Mouse (Mus musculus): ENCODE data around the gene Tacr2.
A peak's percentile ranks its signal among the peaks of the same experiment; 100 is the strongest.

Tacr2 gene

DNA sequence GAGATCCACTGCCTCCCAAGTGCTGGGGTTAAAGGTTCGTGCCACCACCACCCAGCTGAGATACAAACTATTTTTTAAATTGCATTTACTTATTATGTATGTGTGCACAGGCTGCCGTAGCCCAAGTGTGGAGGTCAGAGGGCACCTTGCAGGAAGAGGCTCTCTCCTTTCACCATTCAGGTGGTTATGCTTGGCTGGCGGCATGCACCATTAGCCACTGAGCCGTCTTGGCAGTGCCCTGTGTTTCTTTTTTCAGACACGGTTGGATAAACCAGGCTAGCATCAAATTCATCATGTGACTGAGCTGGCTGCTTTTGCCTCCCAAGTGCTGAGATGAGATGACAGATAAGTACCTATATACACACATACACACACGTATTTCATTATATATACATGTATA, 13.0 kb upstream of the Tacr2 start:
- peak; percentile 63 to 77 for DNase-seq

DNA sequence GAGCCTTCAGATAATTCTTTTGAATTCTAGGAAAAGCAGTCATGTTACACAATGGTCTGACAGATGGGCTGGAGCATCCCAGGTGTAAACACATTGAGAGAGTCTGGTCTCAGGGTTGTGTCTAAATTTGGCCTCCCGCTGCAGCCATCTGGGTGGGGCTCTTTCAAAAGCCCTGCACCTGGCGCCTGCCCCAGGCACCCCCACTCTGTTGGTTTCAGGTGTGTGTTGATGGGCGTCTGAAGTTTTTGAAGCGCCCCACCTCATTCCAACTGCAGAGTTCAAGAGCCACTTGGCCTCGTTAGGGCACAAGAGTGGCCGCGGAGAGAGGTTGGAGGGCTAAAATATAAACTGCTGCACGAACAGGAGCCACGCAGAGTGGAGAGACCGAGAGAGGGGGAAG, 9.9 kb upstream of the Tacr2 start:
- DNase-seq: no peak

DNA sequence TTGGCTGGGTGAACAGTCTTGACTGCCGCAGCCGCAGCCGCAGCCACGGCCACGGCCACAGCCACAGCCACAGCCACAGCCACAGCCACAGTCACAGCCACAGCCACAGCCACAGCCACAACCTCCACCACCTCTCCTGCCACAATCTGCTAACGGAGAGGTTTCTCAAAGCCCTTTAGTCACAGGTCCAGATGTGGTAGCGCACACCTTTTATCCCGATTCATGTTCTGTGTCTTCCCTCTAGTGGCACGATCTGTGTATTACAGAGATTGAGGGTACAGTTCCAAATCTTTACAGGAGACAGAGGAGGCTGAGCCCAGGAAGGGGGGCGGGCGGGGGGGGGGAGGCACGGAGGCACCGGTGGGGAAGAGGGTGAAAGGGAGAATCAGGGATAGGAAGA, 9.3 kb upstream of the Tacr2 start:
- peak; percentile 62 to 66 for DNase-seq

DNA sequence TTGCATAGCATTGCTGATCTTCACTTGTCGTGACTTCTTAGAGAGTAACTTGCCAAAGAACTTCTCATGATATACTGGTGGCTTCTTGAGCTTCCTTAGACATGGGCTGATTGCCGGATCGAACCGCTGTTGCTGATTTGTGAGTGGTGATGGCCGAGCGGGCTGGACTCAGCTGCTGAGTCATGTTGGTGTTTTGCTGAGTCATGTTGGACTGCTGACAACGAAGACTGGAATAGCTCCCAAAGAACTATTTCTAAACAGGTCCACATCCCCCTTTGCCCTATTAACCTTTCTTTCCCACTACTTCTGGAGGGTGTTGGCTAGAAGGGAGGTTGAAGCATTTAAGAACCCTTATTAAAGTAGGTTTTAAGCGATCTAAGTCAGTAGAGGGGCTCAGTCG, 8.2 kb upstream of the Tacr2 start:
- no peak for DNase-seq

DNA sequence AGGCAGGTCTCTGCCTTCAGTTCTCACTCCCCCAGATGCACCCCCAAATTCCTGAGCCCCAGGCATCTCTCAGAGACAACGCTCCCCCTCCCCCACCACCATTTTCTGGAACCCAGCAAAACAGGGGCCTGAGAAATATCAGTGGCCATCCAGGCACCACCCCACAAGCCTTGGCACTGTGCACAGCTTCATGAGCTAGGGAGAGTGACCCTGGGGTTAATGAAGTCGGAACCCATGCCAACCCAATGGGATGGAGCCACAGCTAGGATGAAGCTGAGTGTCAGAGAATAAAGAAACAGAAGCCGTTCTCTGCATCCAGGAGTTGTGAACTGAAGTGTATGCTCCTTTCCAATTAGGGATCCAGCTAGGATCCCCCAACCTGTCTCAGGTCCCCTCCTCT, 5.1 kb upstream of the Tacr2 start:
- DNase-seq: no peak

DNA sequence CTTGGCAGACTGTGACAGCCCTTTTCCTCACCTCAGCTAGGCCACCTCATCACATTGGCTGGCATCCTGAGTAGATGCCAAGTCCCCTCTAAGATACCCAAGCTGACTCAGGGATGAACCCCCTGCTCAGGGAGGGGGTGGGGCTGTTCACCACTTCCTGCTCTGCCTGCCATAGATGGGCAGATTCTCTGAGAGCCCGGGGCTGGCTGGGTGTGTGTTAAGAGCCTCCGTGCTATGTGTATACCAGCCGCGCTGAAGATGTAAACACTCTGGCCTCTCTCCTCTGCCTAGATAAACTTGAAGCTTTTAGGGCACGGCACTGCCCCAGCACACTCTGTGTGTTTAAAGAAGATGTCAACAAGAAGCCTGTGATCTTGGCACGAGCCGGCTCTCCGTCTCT, 4.4 kb upstream of the Tacr2 start:
- DNase-seq: no peak

DNA sequence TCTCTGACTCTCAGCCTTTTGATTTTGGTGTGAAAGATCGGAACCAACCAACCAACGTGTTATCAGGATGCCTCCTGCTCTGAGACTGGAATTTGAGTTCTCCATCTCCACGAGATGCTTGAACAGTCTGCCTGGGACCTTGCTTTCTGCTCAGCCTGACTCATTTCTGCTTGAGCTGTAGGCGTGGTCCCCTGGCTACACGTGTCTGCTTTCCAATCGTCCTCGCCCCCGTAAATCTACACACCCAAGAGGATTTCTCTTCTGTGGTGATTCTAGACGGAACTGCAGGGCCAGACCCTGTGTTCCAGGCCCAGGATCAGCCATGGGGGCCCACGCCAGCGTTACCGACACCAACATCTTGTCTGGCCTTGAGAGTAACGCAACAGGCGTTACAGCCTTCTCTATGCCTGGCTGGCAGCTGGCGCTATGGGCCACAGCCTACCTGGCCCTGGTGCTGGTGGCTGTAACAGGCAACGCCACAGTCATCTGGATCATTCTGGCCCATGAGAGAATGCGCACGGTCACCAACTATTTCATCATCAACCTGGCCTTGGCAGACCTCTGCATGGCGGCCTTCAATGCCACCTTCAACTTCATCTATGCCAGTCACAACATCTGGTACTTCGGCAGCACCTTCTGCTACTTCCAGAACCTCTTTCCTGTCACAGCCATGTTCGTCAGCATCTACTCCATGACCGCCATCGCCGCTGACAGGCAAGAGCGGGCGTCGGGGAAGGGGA, 428 bp downstream of the Tacr2 start:
- no peak for DNase-seq

DNA sequence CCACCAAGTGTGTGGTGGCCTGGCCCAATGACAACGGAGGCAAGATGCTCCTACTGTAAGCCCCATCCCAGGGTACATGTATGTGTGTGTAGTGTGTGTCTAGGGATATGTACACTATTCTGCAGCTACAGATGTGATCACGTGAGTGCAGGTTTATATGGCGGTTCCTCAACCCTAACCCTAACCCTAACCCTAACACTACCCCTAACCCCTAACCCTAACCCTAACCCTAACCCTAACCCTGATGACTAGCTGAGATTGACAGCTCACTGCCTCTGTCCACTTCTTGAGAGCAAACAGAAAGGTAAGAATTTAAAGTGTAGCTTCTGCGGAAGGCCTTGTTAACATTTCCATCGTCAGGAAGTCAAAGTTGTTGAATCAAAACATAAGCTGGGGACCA, 6.1 kb downstream of the Tacr2 start:
- DNase-seq: no peak

DNA sequence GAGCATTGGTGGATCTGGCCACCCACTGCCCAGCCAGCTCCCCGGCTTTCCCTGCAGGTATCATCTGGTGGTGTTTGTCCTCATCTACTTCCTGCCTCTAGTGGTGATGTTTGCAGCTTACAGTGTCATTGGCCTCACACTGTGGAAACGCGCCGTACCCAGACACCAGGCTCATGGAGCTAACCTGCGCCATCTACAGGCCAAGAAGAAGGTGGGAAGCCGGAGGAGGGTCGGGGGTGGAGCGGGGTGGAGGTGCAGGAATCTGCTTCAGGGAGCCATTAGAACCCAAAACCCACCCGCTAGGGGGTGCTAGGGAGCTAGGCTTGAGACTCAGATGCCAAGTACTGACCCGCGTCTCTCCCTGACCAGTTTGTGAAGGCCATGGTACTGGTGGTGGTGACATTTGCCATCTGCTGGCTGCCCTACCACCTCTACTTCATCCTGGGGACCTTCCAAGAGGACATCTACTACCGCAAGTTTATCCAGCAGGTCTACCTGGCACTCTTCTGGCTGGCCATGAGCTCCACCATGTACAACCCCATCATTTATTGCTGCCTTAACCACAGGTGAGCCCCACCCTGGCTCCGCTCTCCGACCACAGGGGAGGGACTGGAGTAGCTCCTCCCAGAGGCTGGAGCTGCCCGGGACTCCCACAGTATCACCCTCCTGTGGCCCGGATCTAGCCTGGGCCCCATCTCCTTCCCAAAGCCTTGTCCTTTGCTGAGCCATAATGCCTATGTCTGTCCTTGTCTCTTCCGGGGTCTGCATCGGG, 9.1 kb downstream of the Tacr2 start:
- peak; percentile 80 to 86 for DNase-seq

DNA sequence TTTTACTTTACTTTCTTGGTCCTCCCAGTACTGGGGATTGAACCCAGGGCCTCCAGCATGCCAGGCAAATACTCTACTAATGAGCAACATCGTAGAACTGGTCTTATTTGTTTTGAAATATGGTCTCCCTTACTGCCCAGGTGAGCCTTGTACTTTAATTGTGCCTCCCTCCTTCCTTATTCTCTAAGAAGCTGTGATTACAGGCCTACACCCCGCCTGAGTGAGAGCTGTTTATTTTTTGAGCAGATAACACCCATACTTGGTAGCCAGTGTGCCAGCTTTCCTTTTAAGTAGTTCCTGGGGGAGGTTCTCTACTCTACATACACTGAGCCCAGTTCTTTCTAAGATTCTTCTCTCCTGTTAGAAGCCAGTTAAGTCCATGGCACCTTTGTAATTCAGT, 12.1 kb downstream of the Tacr2 start:
- no peak for DNase-seq

DNA sequence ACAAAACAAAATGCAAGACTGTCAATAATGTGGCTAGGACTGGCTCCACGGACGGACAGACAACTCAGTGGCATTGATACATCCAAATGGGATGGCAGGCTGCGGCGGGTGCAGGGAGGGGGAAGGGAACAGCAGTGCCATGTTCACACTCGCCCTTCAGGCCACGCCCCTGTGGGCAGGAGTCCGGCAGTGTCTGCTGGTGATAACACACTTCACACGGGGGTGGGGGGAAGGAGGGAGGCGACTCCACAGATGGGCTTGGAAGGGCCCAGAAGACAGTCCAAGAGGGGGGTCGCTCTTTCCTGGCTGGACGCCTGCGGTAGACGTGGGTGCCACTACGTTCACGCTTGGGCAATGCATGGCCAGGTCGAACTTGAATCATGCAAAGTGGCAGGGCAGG, 17.0 kb downstream of the Tacr2 start:
- no peak for DNase-seq

DNA sequence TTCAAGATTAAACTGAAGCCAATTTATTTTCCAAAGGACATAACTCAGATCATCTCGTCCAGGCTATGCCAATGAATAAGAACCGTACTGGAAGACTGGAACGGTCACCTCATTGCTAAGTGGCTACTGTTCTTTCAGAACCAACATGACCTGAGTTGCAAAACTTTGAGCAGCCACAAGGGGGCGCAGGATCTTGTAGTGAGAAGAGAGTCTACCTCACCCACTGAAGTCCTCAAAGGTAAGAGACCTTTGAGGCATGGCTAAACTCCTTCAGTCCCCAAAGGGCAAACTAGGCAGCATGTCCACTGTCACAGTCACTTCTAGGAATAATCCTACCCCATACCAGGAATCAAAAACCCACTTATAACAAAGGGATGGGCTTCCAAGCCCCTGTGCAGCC, 23.0 kb downstream of the Tacr2 start:
- peak; percentile 93 to 95 for DNase-seq

DNA sequence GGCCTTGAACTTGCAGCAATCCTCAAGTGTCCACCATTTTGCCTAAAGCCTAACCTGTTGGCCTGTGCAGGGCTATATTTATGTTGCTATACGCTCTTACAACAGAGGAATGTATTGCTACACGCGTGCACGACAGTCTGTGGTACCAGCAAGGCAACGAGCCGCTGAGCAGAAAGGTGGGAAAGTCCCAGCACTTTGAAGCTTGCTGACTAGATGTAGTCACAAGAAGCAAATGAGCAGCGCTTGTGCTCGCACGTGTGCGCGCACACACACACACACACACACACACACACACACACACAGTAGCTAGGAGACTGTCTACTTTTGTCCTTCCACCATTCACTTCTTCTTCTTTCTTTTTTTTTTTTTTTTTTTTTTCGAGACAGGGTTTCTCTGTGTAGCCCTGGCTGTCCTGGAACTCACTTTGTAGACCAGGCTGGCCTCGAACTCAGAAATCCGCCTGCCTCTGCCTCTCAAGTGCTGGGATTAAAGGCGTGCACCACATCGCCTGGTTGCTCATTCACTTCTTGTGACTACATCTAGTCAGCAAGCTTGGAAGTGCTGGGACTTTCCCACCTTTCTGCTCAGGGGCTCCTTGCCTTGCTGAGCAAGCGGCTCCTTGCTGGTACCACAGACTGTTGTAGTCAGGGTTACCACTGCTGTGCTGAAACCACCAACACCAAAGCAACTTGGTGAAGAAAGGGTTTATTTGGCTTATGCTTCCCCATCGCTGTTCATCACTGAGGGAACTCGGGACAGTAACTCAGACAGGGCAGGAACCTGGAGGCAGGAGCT, 25.5 kb downstream of the Tacr2 start:
- no peak for DNase-seq

DNA sequence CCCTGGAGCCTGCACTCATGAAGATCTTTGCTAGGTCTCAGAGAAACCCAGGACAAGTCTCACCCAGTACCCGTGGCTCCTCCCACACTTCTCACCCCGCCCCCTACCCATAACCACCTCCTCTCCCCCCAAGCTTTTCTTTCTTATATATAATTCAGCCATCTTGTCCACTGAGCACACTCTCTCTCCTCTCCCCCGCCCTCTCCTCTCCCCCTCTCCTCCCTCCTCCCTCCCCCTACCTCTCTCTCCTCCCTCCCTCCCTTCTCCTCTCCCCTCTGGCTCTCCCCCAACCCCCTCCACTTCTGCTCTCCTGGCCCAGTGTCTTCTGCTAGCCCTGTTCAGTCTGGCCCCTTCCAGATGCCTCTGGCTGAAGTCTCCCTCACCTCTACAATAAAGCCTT, 26.8 kb downstream of the Tacr2 start:
- no peak for DNase-seq

DNA sequence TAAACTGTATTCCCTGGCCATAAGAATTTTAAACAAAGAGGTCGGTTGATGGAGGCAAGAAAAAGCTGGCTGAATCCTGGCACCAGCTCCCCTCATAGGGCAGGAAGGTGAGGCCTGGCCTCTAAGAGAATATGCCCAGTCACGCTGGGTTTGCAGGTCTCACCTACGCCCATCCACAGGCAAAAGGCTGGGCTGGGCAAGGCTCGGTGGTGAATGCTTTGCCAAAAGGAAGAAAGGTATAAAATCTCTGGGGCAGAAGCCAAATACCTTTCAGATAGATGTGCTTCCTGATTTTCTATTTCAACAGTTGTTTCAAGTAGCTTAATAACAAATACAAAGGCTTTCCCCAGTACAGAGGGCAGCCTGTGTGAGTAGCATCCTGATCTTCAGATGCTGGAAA, 27.4 kb downstream of the Tacr2 start:
- no peak for DNase-seq

DNA sequence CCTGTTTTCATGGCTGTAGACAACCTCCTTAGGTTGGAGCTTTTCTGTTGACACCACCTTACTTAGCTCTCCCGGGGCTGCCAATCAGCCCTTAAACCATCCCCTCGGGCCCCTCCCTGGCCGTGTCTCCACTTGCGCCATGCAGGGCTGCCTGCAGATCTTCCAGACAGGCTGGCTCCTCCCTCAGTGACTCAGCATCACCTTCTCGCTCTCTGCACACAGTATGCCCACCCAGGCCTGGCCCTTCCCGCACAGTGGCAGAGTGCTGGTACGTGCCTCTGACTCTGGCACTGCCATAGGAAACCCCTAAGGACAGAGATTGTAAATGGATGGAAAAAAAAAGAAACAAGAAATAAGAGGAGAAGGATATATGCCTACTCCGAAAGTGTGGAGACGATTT, 30.5 kb downstream of the Tacr2 start:
- no peak for DNase-seq

DNA sequence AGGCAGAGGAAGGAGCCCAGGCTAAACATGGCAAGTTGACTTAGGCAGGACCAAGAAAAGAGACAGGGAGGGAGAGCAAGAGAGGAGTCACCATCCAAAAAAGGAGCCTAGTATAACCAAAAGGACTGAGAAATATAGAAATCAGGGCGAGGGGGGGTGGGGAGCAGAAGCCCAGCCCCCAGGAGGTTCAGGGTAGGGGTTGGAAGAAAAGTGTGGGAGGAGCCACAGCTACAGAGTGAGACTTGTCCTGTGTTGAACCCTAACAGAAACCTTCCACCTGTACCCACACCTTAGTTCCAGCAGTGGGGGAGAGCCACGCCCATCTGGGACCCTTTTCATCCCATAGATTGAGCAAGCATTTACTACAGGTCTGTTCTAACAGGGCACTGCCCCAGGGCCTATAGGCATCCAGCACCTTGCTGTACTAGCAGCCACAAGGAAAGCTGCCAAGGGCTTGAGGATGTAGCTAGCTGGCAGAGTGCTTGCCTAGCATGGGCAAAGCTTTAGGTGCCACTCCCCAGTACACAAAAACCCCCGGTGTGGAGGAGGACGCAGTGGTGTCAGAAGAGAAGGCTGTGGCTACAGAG, 31.1 kb downstream of the Tacr2 start:
- DNase-seq: no peak

DNA sequence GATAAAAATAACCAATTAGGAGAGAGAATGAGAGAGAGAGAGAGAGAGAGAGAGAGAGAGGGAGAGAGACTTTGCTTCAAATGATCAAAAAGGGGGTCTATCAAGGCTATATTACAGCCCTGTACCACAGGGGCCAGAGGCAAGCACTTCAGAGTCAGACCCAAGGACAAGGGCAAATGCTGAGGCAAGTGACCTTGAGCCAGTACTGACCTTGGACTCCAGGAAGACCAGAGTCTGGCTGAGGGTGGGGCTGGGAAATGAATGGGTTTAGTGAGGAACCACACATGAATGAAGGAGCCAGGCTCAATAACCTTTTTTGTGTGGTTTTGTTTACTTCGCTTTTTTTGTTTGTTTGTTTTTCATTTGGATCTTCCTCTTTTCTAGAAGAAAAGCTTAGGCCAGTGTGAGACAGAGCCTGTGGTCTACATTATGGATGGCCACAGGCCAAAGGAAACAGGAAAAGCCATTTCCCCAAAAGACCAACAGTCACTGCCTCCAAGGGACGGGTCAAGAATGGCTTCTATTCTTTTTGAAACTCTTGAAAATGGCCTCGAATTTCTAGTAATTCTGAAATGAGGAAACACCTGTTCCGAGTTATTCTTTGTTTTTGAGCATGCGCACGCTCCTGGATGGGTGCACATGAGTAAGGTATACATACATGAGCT, 35.4 kb downstream of the Tacr2 start:
- peak in 1 of 2 experiments; percentile 30 for DNase-seq

DNA sequence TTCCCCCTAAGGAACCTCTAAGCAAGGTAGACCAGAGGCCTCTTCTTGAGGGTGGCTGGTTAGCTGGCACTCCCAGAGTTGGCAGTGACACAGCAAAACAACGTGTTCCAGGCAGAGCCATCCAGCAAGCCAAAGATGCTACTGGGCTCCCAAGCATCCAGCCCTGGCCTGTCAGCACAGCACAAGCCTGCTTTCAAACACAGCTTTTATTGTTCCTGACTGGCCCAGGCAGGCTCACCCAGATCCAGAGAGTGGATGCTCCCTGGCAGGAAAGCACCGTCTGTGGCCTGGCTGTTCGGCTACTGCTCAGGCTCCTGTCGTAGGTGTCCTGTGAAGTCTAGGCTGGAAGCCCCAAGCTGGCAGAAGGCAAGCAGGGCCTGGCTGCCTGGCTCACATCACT, 41.9 kb downstream of the Tacr2 start:
- no peak for DNase-seq

DNA sequence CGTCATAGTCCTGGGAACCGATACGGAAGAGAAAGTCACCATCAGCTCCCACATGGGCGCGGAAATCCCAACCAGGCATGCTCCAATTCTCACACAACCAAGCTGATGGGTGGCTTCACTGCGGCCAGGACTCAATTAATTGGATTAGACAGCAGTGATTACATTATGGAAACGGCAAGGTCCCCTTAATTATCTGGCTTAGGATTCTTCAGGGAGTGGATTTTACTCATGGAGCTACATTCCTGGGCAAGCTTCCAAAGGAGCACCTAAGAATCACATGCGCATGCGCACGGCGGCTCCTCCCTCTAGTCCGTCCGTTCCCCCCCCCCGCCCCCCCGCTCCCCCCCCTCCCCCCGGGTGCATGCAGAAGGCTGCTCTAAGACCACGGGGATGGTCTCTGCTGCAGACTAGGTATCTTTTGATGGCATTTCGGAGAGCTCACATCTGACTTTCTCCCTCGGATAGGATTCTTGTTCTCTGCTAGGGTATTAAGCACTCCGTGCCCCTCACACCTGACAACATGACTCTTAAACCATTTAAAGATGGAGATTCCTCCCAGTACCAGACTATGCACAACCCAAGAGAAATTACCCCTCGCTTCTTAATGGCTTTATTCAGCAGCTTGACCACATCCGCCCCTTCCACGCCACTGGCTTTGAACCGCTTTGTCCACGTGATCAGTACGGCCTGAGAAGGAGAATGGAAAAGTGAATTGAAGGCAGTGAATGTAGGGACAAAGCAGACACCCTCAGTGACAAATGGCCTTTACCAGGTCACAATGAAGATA, 44.0 kb downstream of the Tacr2 start:
- peak in 1 of 2 experiments; percentile 25 for DNase-seq

DNA sequence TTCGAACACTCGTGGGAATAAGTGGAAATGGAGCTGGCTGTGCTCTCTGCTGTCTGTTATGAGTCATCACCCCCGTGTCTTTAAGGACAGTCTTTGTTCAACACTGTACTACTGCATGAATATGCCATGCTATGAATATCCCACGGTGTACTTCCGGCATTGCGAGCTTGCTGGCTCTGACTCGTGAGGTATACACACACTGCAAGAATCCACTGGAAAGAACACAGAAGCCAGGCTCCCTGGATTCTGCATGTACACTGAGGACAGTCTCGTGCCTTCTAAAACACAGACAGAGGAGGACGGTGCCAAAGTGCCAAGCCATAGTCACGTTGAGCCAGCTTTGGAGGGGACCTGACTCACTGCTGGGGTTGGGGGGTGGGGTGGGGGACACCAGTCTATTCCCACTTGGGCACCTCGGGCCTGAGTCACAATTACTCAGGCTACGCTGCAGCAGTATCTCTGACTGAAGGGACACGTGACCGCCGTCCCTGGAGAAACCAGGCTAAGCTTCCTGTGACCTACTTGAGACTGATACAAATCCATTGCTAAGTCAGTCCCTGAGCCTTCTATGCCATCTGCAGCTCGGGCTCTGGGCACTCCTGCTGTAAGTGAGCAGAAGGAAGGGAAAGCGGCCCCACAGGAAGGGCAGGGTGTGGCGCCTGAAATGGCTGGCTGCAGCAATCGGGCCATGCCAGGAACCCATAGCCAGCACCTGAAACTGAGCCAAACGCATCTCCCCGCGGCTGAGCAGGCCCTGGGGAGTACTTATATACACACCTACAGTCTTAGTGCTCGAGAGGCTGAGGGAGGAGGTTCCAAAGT, 48.0 kb downstream of the Tacr2 start:
- peak in 1 of 2 experiments; percentile 28 for DNase-seq
